Mouse (Mus musculus) forebrain, postnatal 0 days (tissue): Measurements from ENCODE around the gene Sidt1. TPM values are rescaled to one million over a fixed set of nuclear protein-coding genes. Genes with fewer than 3 reads are reported as not detected.

Experiments
- ATAC-seq: fragments of 200-750 bp; cut with Nextera tagmentation; 2 replicates; pipeline ENCODE4 v1.8.0; 2017; ENCODE audit warnings: mild to moderate bottlenecking, moderate library complexity
- DNase-seq: peaks from one replicate; pipeline ENCODE4 v3.0.0-alpha.2; 2015
- H3K27ac ChIP-seq: fragments of 300-500 bp; sonication (generic); 2 replicates; pipeline ENCODE4 v1.5.1; 2014; ENCODE audit warnings: low read depth, mild to moderate bottlenecking, antibody characterized with exemption, low read length, moderate library complexity, mixed read lengths
- H3K27me3 ChIP-seq: fragments of 300-500 bp; sonication (generic); 2 replicates; pipeline ENCODE4 v1.6.1; 2014; ENCODE audit warnings: mild to moderate bottlenecking, low read length, mixed read lengths; ENCODE audit not compliant: insufficient read depth
- H3K36me3 ChIP-seq: fragments of 300-500 bp; sonication (generic); 2 replicates; pipeline ENCODE4 v1.6.1; 2014; ENCODE audit warnings: mild to moderate bottlenecking, moderate library complexity; ENCODE audit not compliant: insufficient read depth
- H3K4me1 ChIP-seq: fragments of 300-500 bp; sonication (generic); 2 replicates; pipeline ENCODE4 v1.6.1; 2014; ENCODE audit warnings: antibody characterized with exemption; ENCODE audit not compliant: insufficient read depth
- H3K4me2 ChIP-seq: fragments of 300-500 bp; sonication (generic); 2 replicates; pipeline ENCODE4 v1.6.1; 2014; ENCODE audit warnings: low read depth, mild to moderate bottlenecking, moderate library complexity
- H3K4me3 ChIP-seq: fragments of 300-500 bp; sonication (generic); 2 replicates; pipeline ENCODE4 v1.5.1; 2014; ENCODE audit warnings: low read depth, low read length, mixed read lengths
- H3K9ac ChIP-seq: fragments of 300-500 bp; sonication (generic); 2 replicates; pipeline ENCODE4 v1.6.1; 2014; ENCODE audit warnings: mild to moderate bottlenecking
- H3K9me3 ChIP-seq: fragments of 300-500 bp; sonication (generic); 2 replicates; pipeline ENCODE4 v1.6.1; 2016; ENCODE audit warnings: low read length
- CTCF ChIP-seq: sonication (generic); IDR thresholded peaks from 2 replicates; pipeline ENCODE4 v1.5.1; 2016; ENCODE audit warnings: antibody characterized with exemption, control low read depth, low read depth
- WGBS: fragments of 180-500 bp; shearing (Covaris S2); extraction: QIAGEN DNeasy Blood & Tissue Kit; methylation state at CpG from one replicate; pipeline ENCODE4 v1.1.7; 2014; 5-methylcytosine and 5-hydroxymethylcytosine counted together
- polyA plus RNA-seq: library from polyadenylated mRNA; unstranded; fragments of >200 nt; fragmentation: Nextera tagmentation; extraction: Ambion mirVana; gene quantifications from 2 replicates; pipeline ENCODE4 v1.2.1, GENCODE M21; 2015
- total RNA-seq: library from RNA; depleted of rRNA; stranded (reverse); fragments of >200 nt; gene quantifications from 2 replicates; pipeline ENCODE4 v1.2.3, GENCODE M21; 2014

Sidt1 gene
- total and polyA plus RNA-seq, 2 experiments from 2014 or later, result 12.7 to 22.0 TPM

DNA sequence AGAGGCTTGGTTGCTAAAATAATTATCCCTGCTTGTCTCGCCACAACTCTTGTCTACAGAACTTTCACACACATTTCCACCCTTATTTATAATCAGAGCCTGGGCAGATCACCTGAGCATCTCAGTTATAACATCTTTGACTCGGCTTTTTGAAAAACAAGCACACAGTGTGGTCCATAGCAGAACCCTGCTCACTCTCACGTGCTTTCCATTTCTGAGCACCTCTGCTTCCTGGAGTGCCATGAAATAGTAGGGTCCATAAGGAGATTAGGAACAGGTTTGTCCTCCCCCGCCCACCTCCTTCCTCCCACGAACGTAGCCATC is 1.4 kb downstream of the Sidt1 start:
- ATAC-seq (0 out of 2 replicates have a peak, but pooled peaks have one; percentile 15), DNase-seq (no peak)
- Histone ChIP-seq H3K4me3 (peak overlapping the region; percentile 60), H3K9ac (peak overlapping the region; percentile 72), H3K4me2 (peak overlapping the region; percentile 99), H3K4me1 (peaks cover 4% of the 10 kb centered on the region; the same call in 1 of the 2 replicates), H3K27ac (no peak overlapping the region), H3K9me3 (no peaks in the 10 kb centered on the region), H3K27me3 (no peaks in the 10 kb centered on the region), H3K36me3 (no peaks in the 10 kb centered on the region)
- no peak for TF ChIP-seq CTCF
- 16% methylated on average over 6 of the region's 6 CpGs for WGBS

DNA sequence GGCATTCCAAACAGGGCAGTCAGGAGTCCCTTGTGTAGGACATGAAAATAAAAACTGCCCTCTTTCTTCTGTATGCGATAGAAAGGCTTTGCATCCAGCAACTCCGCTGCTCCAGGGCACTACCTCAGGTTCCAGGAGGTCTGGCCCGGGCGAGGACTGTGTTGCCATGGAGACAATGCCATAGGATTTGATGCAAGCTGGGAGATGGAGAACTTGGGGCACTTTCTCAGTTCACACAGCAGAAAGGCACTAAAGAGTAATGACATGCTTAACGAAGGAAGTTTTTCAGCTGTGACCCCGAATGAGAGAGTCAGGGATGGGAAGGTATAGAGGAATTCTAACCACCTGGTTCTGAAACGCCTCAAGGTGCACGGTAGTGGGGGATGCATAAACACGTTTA is 1.8 kb downstream of the Sidt1 start:
- Histone ChIP-seq H3K4me2 (peak overlapping the region; percentile 99), H3K27ac (no peak overlapping the region), H3K4me3 (0 out of 2 replicates have a peak overlapping the region, but pooled peaks have one; percentile 2), H3K9ac (no peak overlapping the region), H3K9me3 (no peaks in the 10 kb centered on the region), H3K36me3 (no peaks in the 10 kb centered on the region), H3K27me3 (no peaks in the 10 kb centered on the region), H3K4me1 (peaks cover 4% of the 10 kb centered on the region; the same call in 1 of the 2 replicates)
- DNase-seq (no peak), ATAC-seq (peak; percentile 62)
- WGBS, result 17% methylated on average over 9 of the region's 9 CpGs
- TF ChIP-seq CTCF, result no peak

- 78% methylated on average over 9 of the region's 9 CpGs for WGBS
Observed at GRCm38 (mm10) chr16:44330657-44331056, 2.3 kb downstream of the Sidt1 start.

DNA sequence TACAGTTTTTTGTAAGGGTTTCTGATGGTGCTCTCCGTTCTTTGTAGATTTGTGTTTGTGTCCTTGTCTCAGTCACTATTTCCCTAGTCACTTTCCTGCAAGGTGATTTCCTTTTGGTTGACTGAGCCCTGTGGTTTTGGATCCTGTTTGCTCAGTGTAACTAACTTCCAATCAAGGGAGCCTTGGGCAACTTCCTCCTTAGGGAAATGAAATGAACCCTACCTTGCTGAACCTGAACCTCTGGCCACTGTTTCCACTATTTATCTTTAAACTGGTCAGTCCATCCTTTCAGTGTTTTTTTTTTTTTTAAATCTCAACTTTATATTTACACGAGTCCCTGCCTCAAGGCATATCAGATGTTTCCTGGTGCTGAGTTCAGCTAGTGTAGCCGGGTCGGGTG is 4.4 kb downstream of the Sidt1 start:
- DNase-seq (no peak), ATAC-seq (no peak)
- TF ChIP-seq CTCF, result no peak
- H3K36me3 ChIP-seq, result no peaks in the 10 kb centered on the region
- H3K9ac ChIP-seq, result no peak overlapping the region
- no peak overlapping the region for H3K27ac ChIP-seq
- 70% methylated on average over 4 of the region's 4 CpGs for WGBS
- no peaks in the 10 kb centered on the region for H3K9me3 ChIP-seq
- H3K4me1 ChIP-seq, result peaks cover 4% of the 10 kb centered on the region; the same call in 1 of the 2 replicates
- no peak overlapping the region for H3K4me2 ChIP-seq
- H3K27me3 ChIP-seq, result no peaks in the 10 kb centered on the region
- H3K4me3 ChIP-seq, result no peak overlapping the region

More at GRCm38 (mm10) chr16:44330657-44331056, 2.3 kb downstream of the Sidt1 start:
- Histone ChIP-seq H3K4me2 (peak overlapping the region; percentile 99; the same call in 1 of the 2 replicates), H3K36me3 (no peaks in the 10 kb centered on the region), H3K4me3 (no peak overlapping the region), H3K4me1 (peaks cover 4% of the 10 kb centered on the region; the same call in 1 of the 2 replicates), H3K9me3 (no peaks in the 10 kb centered on the region), H3K27ac (no peak overlapping the region), H3K27me3 (no peaks in the 10 kb centered on the region), H3K9ac (no peak overlapping the region)
- 0 out of 2 replicates have a peak, but pooled peaks have one; percentile 7 for ATAC-seq
- DNase-seq, result no peak
- peak; percentile 44 for TF ChIP-seq CTCF

GRCm38 (mm10) chr16:44320232-44320631 is 12.8 kb downstream of the Sidt1 start:
- DNase-seq, result no peak
- WGBS, result 51% methylated on average over 3 of the region's 3 CpGs
- Histone ChIP-seq H3K4me1 (no peaks in the 10 kb centered on the region), H3K9ac (no peak overlapping the region), H3K4me2 (no peak overlapping the region), H3K36me3 (no peaks in the 10 kb centered on the region), H3K9me3 (no peaks in the 10 kb centered on the region), H3K27ac (no peak overlapping the region), H3K27me3 (no peaks in the 10 kb centered on the region), H3K4me3 (no peak overlapping the region)
- no peak for TF ChIP-seq CTCF
- ATAC-seq, result peak; percentile 48; the same call in 1 of the 2 replicates

DNA sequence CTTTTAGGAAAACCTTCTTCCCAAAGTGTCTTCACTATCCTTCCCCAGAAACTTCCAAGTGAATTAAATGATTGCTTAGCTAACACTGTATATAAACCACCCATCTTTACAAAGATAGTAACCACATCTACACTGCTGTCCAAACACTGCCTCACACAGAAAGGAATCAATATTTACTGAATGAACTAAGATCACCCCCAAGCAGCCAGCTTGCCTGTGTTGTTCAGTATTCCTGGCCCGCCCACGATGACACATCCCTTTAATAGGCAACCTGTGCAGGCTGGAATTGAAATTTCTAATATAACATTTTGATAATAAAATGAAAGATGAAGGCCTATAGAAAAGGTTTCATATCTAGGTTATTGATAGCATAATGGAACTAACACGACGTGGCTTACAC is 16.6 kb downstream of the Sidt1 start:
- TF ChIP-seq CTCF, result no peak
- Histone ChIP-seq H3K4me3 (no peak overlapping the region), H3K4me1 (no peaks in the 10 kb centered on the region), H3K9ac (no peak overlapping the region), H3K36me3 (no peaks in the 10 kb centered on the region), H3K4me2 (no peak overlapping the region), H3K9me3 (no peaks in the 10 kb centered on the region), H3K27me3 (no peaks in the 10 kb centered on the region), H3K27ac (no peak overlapping the region)
- no peak for DNase-seq
- no peak for ATAC-seq
- 90% methylated on average over 4 of the region's 4 CpGs for WGBS

DNA sequence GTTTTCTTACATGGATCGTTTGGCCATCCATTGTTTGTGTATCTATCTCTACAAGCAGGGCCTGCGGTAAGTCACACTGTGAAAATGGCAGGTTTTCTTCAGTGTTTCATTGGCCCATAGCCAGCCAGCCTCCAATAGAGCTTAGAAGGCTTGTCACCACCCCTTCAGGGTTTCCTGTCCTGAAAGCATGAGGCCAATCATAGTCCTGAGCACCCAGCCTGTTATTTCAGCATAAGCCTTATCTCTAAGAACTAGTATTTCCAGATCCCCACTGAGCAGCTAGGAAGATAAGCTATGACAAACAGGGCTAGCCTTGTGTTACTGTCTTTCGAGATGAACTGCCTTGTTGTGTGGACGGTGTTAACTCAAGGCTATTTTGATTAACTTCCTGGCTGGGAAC is 19.6 kb downstream of the Sidt1 start:
- no peaks in the 10 kb centered on the region for H3K9me3 ChIP-seq
- no peak overlapping the region for H3K4me3 ChIP-seq
- TF ChIP-seq CTCF, result no peak
- no peak overlapping the region for H3K27ac ChIP-seq
- no peaks in the 10 kb centered on the region for H3K36me3 ChIP-seq
- no peak overlapping the region for H3K9ac ChIP-seq
- no peak overlapping the region for H3K4me2 ChIP-seq
- DNase-seq, result no peak
- no peaks in the 10 kb centered on the region for H3K27me3 ChIP-seq
- no peak for ATAC-seq
- WGBS, result 71% methylated on average over 4 of the region's 4 CpGs
- H3K4me1 ChIP-seq, result no peaks in the 10 kb centered on the region
